Mouse (Mus musculus): ENCODE results near the gene Rybp. TPM values are rescaled to one million over a fixed set of nuclear protein-coding genes. Genes with fewer than 3 reads are reported as not detected.

Rybp gene
- total RNA-seq, 2 experiments from 2014 or later = 12.5 to 14.0 TPM

DNA sequence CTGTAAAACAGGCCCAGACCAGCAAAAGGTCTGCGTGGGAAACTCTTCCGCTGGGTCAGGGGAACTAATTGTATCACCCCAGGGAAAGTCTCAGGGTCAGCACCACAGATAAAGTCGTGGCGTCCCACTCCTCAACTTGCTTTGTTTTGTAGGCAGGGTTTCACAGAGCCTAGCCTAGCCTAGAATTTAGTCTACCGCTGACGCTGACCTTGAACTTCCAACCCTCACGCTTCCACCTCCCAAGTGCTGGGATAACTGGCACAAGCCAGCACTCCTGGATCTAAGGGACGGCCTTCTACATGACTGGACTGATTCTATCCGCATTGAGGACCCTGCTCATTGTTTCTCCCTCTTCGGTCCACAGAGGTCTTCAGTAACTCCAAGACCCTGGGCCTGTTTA, 63.9 kb downstream of the Rybp start:
- intact Hi-C loops (cut with DNase I) = no loop called here

GRCm38 (mm10) chr6:100222927-100223326, 64.4 kb downstream of the Rybp start:
- intact Hi-C loops (cut with DNase I) = no loop called here
- no peak for DNase-seq (ENCODE audit: low spot score)

More for the DNA sequence above, 63.9 kb downstream of the Rybp start:
- DNase-seq (ENCODE audit: low spot score) = no peak

- intact Hi-C loops (cut with DNase I) = no loop called here
- DNase-seq (ENCODE audit: low spot score) = no peak
These were observed 65.5 kb downstream of the Rybp start for GRCm38 (mm10) chr6:100221803-100222202.

- intact Hi-C loops (cut with DNase I) = no loop called here
- no peak for DNase-seq (ENCODE audit: low spot score)
These were observed 66.2 kb downstream of the Rybp start for GRCm38 (mm10) chr6:100220917-100221560.

DNA sequence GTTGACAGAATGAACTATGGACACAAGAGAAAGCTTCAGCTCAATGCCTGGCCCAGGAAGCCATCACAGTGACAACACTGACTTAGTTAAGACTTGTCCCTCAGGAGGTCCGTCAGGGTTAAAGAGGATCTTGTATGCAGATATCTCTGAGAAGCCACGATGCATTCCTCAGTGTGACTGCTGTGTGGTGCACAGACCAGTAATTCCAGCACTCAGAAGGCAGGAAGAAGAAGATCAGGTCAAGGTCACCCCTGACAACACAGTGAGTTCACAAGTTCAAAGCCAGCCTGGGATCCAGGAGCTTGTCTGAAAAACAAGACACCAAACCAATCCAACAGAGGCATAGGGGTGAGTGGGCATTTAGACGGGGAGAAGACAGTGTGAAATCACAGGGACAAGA, 67.3 kb downstream of the Rybp start:
- intact Hi-C loops (cut with DNase I) = no loop called here
- no peak for DNase-seq (ENCODE audit: low spot score)

GRCm38 (mm10) chr6:100218541-100219341, 68.5 kb downstream of the Rybp start:
- intact Hi-C loops (cut with DNase I) = no loop called here
- DNase-seq (ENCODE audit: low spot score) = peak; percentile 65

DNA sequence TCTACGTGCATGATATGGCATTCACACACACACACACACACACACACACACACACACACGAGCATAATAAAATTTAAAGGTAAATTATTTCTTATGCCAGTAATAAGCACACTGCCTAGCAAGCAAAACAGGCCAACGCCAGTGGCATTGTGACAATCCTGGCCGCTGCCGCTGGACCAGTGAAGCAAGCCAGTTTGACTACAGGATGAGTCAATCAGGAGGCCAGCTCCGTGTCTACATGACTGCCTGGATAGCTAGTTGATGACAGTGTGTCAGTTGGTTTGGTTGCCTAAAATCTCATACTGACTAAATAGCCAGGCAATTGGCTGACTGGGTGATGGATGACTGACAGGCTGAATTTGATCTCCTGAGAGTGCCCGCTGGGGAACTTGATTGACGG, 69.8 kb downstream of the Rybp start:
- intact Hi-C loops (cut with DNase I) = no loop called here
- no peak for DNase-seq (ENCODE audit: low spot score)

DNA sequence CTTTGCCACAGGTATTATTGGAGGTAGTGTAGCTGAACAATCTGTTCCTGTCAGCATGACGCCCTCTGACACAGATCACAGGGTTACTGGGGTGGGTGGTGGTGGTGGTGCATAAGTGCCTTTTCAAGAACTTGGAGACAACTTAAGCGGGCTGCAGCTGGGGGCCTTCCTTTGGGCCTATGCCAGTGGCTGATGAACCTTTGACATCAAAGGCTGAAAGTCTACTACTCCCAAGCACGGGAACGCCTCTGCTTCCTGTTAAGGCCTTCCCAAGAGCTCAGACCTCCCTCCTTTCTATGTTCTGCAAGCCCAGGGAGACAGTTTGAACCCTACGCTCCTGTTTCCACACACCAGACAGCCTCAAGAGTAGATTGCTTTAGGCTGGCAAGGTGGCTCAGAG, 70.3 kb downstream of the Rybp start:
- DNase-seq (ENCODE audit: low spot score) = no peak
- intact Hi-C loops (cut with DNase I) = no loop called here

GRCm38 (mm10) chr6:100215809-100216208, 71.5 kb downstream of the Rybp start:
- DNase-seq (ENCODE audit: low spot score) = peak; percentile 12
- intact Hi-C loops (cut with DNase I) = no loop called here

DNA sequence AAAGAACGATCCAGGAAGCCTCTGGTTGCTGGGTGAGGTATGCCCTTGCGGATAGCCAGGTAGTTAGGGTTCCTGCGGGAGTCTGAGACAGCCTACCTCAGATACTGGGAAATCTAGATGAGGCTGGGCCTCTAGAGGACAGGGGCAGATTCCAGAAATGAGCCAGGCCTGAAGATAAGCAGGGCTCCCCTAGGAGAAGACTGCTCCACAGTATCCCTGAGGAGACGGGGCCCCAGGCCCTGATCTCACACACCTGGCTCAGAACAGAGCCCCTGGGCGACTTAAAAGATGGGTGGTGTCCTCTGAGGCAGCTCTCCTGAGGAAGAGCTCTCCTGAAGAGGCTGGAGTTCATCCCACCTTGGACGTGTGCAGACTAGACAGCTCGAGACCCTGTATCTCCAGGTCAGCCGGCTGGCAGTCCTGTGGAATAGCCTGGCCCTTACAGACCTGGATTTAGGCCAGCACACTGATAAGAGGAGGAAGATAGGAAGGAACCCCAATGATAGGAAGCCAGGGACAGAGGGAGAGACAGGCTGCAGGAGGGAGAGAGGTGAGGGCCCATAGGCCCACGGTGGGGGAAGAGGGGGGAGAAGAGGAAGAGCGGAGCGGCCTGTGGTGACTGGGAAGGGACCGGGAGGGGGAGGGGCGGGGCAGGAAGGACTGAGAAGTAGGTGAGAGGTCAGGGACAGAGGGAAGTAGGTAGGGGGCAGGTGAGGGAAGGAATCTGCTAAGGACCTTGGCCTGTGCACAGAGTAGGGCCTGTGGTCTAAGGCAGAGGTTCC, 73.0 kb downstream of the Rybp start:
- intact Hi-C loops (cut with DNase I) = loop anchor here (5.0 kb wide), 1 partner anchor 57 kb away; no protein-coding TSS in a partner anchor
- DNase-seq (ENCODE audit: low spot score) = no peak

DNA sequence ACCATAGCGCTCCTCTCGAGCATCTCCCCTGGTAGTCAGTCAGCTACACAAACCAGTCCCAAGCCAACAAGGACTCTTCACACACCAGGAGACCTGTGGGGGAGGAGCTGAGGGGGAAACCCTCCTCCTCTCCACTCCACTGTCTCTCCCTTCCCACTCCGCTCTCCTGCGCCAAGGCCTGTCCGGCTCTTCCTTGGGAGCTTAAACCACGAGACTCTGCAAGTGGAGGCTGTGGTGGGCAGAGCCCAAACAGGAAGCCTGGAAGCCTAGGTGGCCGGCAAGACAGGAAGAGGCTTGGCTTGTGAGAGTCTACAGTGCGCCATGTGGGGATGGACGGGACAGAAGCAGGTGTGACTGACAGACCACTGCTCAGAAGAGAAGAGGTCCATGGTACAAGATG, 73.7 kb downstream of the Rybp start:
- DNase-seq (ENCODE audit: low spot score) = no peak
- intact Hi-C loops (cut with DNase I) = loop anchor here (5.0 kb wide), 1 partner anchor 56 kb away; no protein-coding TSS in a partner anchor

DNA sequence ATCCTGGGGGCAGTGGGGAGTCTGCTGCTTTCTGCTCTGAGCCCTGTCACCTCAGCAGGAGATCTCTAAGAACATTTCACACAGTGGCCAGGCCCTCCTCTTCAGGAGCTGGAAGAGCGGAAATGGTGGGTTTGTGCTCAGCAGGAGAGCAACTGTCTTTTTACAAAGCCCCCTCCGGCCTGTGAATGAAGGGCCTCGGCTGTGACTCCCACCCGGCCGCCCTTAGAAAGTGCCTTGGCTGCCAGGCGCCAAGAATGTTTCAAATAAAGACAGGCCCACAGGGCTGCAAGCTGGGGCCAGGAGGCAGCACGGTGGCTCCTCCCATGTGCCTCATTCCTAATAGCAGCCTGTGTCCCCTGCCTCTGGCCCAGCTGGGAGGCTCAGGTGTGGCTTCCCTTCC, 74.5 kb downstream of the Rybp start:
- intact Hi-C loops (cut with DNase I) = loop anchor here (5.0 kb wide), 1 partner anchor 56 kb away; no protein-coding TSS in a partner anchor
- no peak for DNase-seq (ENCODE audit: low spot score)

- intact Hi-C loops (cut with DNase I) = loop anchor here (5.0 kb wide), 1 partner anchor 54 kb away; no protein-coding TSS in a partner anchor
- no peak for DNase-seq (ENCODE audit: low spot score)
These were observed 75.6 kb downstream of the Rybp start for GRCm38 (mm10) chr6:100211646-100212045.

DNA sequence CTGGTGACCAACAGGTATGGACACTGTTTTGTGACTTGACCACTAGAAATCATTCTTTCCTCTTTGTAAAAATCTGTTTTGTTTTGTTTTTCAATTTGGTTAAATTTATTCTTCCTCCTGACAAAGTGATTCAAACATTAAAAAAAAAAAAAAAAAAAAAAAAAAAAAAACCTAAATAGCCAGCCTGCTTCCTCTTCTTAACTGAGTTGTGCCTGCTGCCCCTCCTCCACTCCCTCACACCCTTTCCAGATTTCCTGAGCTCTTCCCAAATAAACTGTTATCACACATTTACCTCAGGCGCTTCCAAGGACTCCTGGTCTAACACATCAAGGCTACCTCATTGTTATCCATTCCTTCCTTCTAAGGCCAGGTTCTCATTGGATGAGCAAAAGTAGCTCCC, 76.8 kb downstream of the Rybp start:
- intact Hi-C loops (cut with DNase I) = loop anchor here (5.0 kb wide), 1 partner anchor 53 kb away; no protein-coding TSS in a partner anchor
- no peak for DNase-seq (ENCODE audit: low spot score)

DNA sequence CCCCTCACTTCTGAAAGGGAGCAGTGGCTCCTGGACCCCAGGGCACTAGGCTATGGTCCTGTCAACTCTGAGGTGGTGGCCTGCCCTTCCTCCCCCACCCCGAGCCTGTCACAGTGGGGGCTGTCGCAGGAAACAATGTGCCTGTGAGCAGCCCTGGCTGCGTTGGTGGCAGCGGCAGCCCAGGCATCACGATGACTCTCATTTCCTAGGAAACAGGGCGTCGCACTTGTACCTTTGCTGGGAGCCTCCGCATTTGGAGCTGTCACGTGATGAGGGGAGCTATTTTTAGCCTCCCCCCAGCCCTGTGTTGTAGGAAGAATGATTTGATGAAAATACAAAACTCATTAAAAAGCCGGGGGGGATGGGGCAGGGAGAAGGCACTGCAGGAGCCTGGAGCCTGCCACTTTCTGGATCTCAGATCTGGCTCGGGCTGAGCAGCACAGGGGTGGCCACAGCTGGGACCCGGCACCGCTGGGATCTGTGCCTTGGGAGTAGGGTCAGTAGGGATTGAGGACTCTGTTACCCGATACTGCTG, 80.5 kb downstream of the Rybp start:
- intact Hi-C loops (cut with DNase I) = no loop called here
- DNase-seq (ENCODE audit: low spot score) = no peak

DNA sequence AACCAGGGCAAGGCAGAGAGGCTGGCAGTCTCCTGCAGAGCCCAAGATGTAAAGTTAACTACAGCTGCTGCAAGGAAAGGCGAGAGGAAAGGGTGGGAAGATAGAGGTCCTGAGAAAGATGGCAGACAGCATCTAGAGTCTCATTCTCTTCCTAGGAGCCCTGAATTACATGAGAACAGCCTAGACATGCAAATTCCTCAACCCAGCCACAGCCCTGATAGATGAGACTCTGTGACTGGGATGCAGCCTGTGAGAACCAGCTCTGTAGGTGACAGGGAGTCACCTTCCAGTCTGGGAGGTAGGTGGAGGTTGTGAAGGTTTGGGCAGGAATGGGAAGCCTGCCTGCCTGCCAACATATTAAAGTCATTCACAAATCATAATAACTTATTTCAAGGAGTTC, 81.0 kb downstream of the Rybp start:
- DNase-seq (ENCODE audit: low spot score) = no peak
- intact Hi-C loops (cut with DNase I) = no loop called here

- DNase-seq (ENCODE audit: low spot score) = no peak
- intact Hi-C loops (cut with DNase I) = no loop called here
These were observed 82.8 kb downstream of the Rybp start for GRCm38 (mm10) chr6:100204436-100204835.

- no peak for DNase-seq (ENCODE audit: low spot score)
- intact Hi-C loops (cut with DNase I) = no loop called here
These were observed 83.8 kb downstream of the Rybp start for GRCm38 (mm10) chr6:100203492-100203891.

DNA sequence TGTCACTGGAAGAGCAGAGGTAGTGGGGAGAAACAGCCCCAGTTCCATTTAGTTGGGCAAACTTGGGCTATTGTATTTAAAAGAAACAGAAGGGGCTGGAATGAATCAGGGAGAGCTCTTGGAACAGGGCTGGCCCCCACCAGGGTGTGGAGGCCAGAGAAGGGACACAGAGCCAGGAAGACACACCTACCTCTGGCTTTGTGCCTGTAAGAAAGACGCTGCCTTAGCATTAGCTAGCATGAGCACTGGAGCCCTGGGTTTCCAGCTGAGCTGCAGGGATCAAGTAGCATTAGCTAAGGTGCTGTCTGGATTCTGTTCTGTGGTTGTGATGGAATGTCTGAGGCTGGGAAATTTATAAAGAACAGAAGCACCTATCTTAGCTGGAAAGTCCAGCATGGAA, 85.2 kb downstream of the Rybp start:
- no peak for DNase-seq (ENCODE audit: low spot score)
- intact Hi-C loops (cut with DNase I) = no loop called here

GRCm38 (mm10) chr6:100197102-100197501, 90.2 kb downstream of the Rybp start:
- no peak for DNase-seq (ENCODE audit: low spot score)
- intact Hi-C loops (cut with DNase I) = no loop called here

All from heart, postnatal 25 days (tissue).